Mouse (Mus musculus) embryonic facial prominence, embryonic 15.5 days (tissue): ENCODE data around the gene Hc. TPM values are rescaled to one million over a fixed set of nuclear protein-coding genes. Genes with fewer than 3 reads are reported as not detected.

Experiments used
- ATAC-seq: fragments of 200-750 bp; cut with Nextera tagmentation; 2 replicates; pipeline ENCODE4 v1.8.0; 2017; ENCODE audit warnings: low read depth, moderate TSS enrichment; ENCODE audit not compliant: insufficient number of reproducible peaks, low FRiP score, low TSS enrichment
- H3K27ac ChIP-seq: fragments of 300-500 bp; sonication (generic); replicated peaks from 2 replicates; pipeline ENCODE4 v1.5.1; 2015; ENCODE audit warnings: mild to moderate bottlenecking, inconsistent platforms
- H3K27me3 ChIP-seq: fragments of 300-500 bp; sonication (generic); 2 replicates; pipeline ENCODE4 v1.6.1; 2015; ENCODE audit warnings: inconsistent platforms
- H3K36me3 ChIP-seq: fragments of 300-500 bp; sonication (generic); 2 replicates; pipeline ENCODE4 v1.6.1; 2015; ENCODE audit warnings: mild to moderate bottlenecking, inconsistent platforms
- H3K4me1 ChIP-seq: fragments of 300-500 bp; sonication (generic); 2 replicates; pipeline ENCODE4 v1.6.1; 2015; ENCODE audit warnings: inconsistent platforms
- H3K4me2 ChIP-seq: fragments of 300-500 bp; sonication (generic); replicated peaks from 2 replicates; pipeline ENCODE4 v1.6.1; 2015; ENCODE audit warnings: mild to moderate bottlenecking, inconsistent platforms
- H3K4me3 ChIP-seq: fragments of 300-500 bp; sonication (generic); replicated peaks from 2 replicates; pipeline ENCODE4 v1.5.1; 2015; ENCODE audit warnings: mild to moderate bottlenecking, inconsistent platforms
- H3K9ac ChIP-seq: fragments of 300-500 bp; sonication (generic); 2 replicates; pipeline ENCODE4 v1.6.1; 2015; ENCODE audit warnings: inconsistent platforms
- H3K9me3 ChIP-seq: fragments of 300-500 bp; sonication (generic); replicated peaks from 2 replicates; pipeline ENCODE4 v1.6.1; 2016; ENCODE audit warnings: inconsistent platforms
- WGBS: fragments of 180-500 bp; shearing (Covaris S2); methylation state at CpG from one replicate; pipeline ENCODE4 v1.1.7; 2015; 5-methylcytosine and 5-hydroxymethylcytosine counted together
- polyA plus RNA-seq: library from polyadenylated mRNA; unstranded; fragments of >200 nt; fragmentation: Nextera tagmentation; extraction: Ambion mirVana; gene quantifications from 2 replicates; pipeline ENCODE4 v1.2.1, GENCODE M21; 2015

The Hc gene
- polyA plus RNA-seq, 1 experiment from 2014 or later: not detected

- WGBS: 68% methylated on average over 4 of the region's 4 CpGs
- H3K9ac ChIP-seq: no peak overlapping the region
- no peaks in the 10 kb centered on the region for H3K9me3 ChIP-seq
- no peak for ATAC-seq
- H3K4me1 ChIP-seq: no peaks in the 10 kb centered on the region
- no peaks in the 10 kb centered on the region for H3K36me3 ChIP-seq
- H3K4me3 ChIP-seq: no peak overlapping the region
- H3K27me3 ChIP-seq: no peaks in the 10 kb centered on the region
- no peak overlapping the region for H3K27ac ChIP-seq
- no peak overlapping the region for H3K4me2 ChIP-seq
Observed at GRCm38 (mm10) chr2:35087418-35087817, 26.2 kb upstream of the Hc start.

- WGBS: 56% methylated on average over 6 of the region's 6 CpGs
- H3K9me3 ChIP-seq: no peaks in the 10 kb centered on the region
- H3K4me1 ChIP-seq: no peaks in the 10 kb centered on the region
- H3K9ac ChIP-seq: no peak overlapping the region
- no peaks in the 10 kb centered on the region for H3K27me3 ChIP-seq
- H3K4me3 ChIP-seq: no peak overlapping the region
- H3K36me3 ChIP-seq: no peaks in the 10 kb centered on the region
- no peak overlapping the region for H3K27ac ChIP-seq
- H3K4me2 ChIP-seq: no peak overlapping the region
- no peak for ATAC-seq
Observed at GRCm38 (mm10) chr2:35079166-35079565, 17.9 kb upstream of the Hc start.

- Histone ChIP-seq H3K4me3 (no peak overlapping the region), H3K9me3 (no peaks in the 10 kb centered on the region), H3K27ac (no peak overlapping the region), H3K4me1 (no peaks in the 10 kb centered on the region), H3K27me3 (no peaks in the 10 kb centered on the region), H3K9ac (no peak overlapping the region), H3K4me2 (no peak overlapping the region), H3K36me3 (no peaks in the 10 kb centered on the region)
- WGBS: 86% methylated on average over 3 of the region's 3 CpGs
- no peak for ATAC-seq
Observed at GRCm38 (mm10) chr2:35074328-35074727, 13.1 kb upstream of the Hc start.

- no peaks in the 10 kb centered on the region for H3K36me3 ChIP-seq
- H3K9me3 ChIP-seq: no peaks in the 10 kb centered on the region
- no peak overlapping the region for H3K27ac ChIP-seq
- no peak overlapping the region for H3K9ac ChIP-seq
- WGBS: 58% methylated on average over 2 of the region's 2 CpGs
- no peaks in the 10 kb centered on the region for H3K4me1 ChIP-seq
- ATAC-seq: no peak
- H3K4me2 ChIP-seq: no peak overlapping the region
- no peak overlapping the region for H3K4me3 ChIP-seq
- H3K27me3 ChIP-seq: no peaks in the 10 kb centered on the region
Observed at GRCm38 (mm10) chr2:35072547-35072946, 11.3 kb upstream of the Hc start.

- no peak for ATAC-seq
- H3K9ac ChIP-seq: no peak overlapping the region
- H3K27ac ChIP-seq: no peak overlapping the region
- no peak overlapping the region for H3K4me2 ChIP-seq
- H3K4me3 ChIP-seq: no peak overlapping the region
- 72% methylated on average over 4 of the region's 4 CpGs for WGBS
- H3K36me3 ChIP-seq: no peaks in the 10 kb centered on the region
- no peaks in the 10 kb centered on the region for H3K4me1 ChIP-seq
- H3K9me3 ChIP-seq: no peaks in the 10 kb centered on the region
- no peaks in the 10 kb centered on the region for H3K27me3 ChIP-seq
Observed at GRCm38 (mm10) chr2:35070275-35070674, 9.0 kb upstream of the Hc start.

- Histone ChIP-seq H3K9me3 (no peaks in the 10 kb centered on the region), H3K4me3 (no peak overlapping the region), H3K27me3 (no peaks in the 10 kb centered on the region), H3K9ac (no peak overlapping the region), H3K4me2 (no peak overlapping the region), H3K4me1 (no peaks in the 10 kb centered on the region), H3K27ac (no peak overlapping the region), H3K36me3 (no peaks in the 10 kb centered on the region)
- no peak for ATAC-seq
- 86% methylated on average over 1 of the region's 1 CpGs for WGBS
Observed at GRCm38 (mm10) chr2:35069124-35069523, 7.9 kb upstream of the Hc start.

- Histone ChIP-seq H3K27ac (no peak overlapping the region), H3K36me3 (no peaks in the 10 kb centered on the region), H3K9me3 (no peaks in the 10 kb centered on the region), H3K9ac (no peak overlapping the region), H3K4me2 (no peak overlapping the region), H3K4me3 (no peak overlapping the region), H3K27me3 (no peaks in the 10 kb centered on the region), H3K4me1 (no peaks in the 10 kb centered on the region)
- WGBS: 85% methylated on average over 11 of the region's 11 CpGs
- ATAC-seq: no peak
Observed at GRCm38 (mm10) chr2:35067117-35067516, 5.9 kb upstream of the Hc start.

GRCm38 (mm10) chr2:35066525-35067082 lies 5.4 kb upstream of the Hc start:
- ATAC-seq: no peak
- 86% methylated on average over 13 of the region's 13 CpGs for WGBS
- Histone ChIP-seq H3K36me3 (no peaks in the 10 kb centered on the region), H3K9ac (no peak overlapping the region), H3K4me1 (no peaks in the 10 kb centered on the region), H3K27me3 (no peaks in the 10 kb centered on the region), H3K4me3 (no peak overlapping the region), H3K4me2 (no peak overlapping the region), H3K27ac (no peak overlapping the region), H3K9me3 (no peaks in the 10 kb centered on the region)

- no peak overlapping the region for H3K4me3 ChIP-seq
- H3K4me1 ChIP-seq: no peaks in the 10 kb centered on the region
- no peak overlapping the region for H3K4me2 ChIP-seq
- no peak overlapping the region for H3K9ac ChIP-seq
- no peak overlapping the region for H3K27ac ChIP-seq
- H3K27me3 ChIP-seq: no peaks in the 10 kb centered on the region
- WGBS: 74% methylated on average over 6 of the region's 6 CpGs
- ATAC-seq: no peak
- H3K36me3 ChIP-seq: no peaks in the 10 kb centered on the region
- H3K9me3 ChIP-seq: no peaks in the 10 kb centered on the region
Observed at GRCm38 (mm10) chr2:35063333-35064030, 2.2 kb upstream of the Hc start.

- WGBS: 69% methylated on average over 6 of the region's 6 CpGs
- Histone ChIP-seq H3K4me1 (no peaks in the 10 kb centered on the region), H3K9ac (no peak overlapping the region), H3K4me2 (no peak overlapping the region), H3K36me3 (no peaks in the 10 kb centered on the region), H3K4me3 (no peak overlapping the region), H3K27me3 (no peaks in the 10 kb centered on the region), H3K9me3 (no peaks in the 10 kb centered on the region), H3K27ac (no peak overlapping the region)
- no peak for ATAC-seq
Observed at GRCm38 (mm10) chr2:35060897-35061296, 341 bp downstream of the Hc start.

- no peak for ATAC-seq
- 76% methylated on average over 5 of the region's 5 CpGs for WGBS
Observed at GRCm38 (mm10) chr2:35060256-35060655, 982 bp downstream of the Hc start.

GRCm38 (mm10) chr2:35058325-35058724 lies 2.9 kb downstream of the Hc start:
- no peak for ATAC-seq
- Histone ChIP-seq H3K27ac (no peak overlapping the region), H3K36me3 (no peaks in the 10 kb centered on the region), H3K9me3 (no peaks in the 10 kb centered on the region), H3K4me1 (no peaks in the 10 kb centered on the region), H3K4me2 (no peak overlapping the region), H3K4me3 (no peak overlapping the region), H3K9ac (no peak overlapping the region), H3K27me3 (no peaks in the 10 kb centered on the region)
- 79% methylated on average over 2 of the region's 2 CpGs for WGBS

More at GRCm38 (mm10) chr2:35060256-35060655, 982 bp downstream of the Hc start:
- no peak overlapping the region for H3K27ac ChIP-seq
- H3K4me1 ChIP-seq: no peaks in the 10 kb centered on the region
- H3K9ac ChIP-seq: no peak overlapping the region
- H3K36me3 ChIP-seq: no peaks in the 10 kb centered on the region
- no peaks in the 10 kb centered on the region for H3K27me3 ChIP-seq
- no peak overlapping the region for H3K4me2 ChIP-seq
- H3K4me3 ChIP-seq: no peak overlapping the region
- H3K9me3 ChIP-seq: no peaks in the 10 kb centered on the region
